Comparison of ENCODE assay signal across 18 mouse cellular contexts in genomic region chr11:86656849-86657567, GRCm38 (mm10). TPM values are rescaled to one million over a fixed set of nuclear protein-coding genes. Genes with fewer than 3 reads are reported as not detected.
A peak's percentile ranks its signal among the peaks of the same experiment; 100 is the strongest.
DNase-seq lines count a peak whose midpoint lies in the region; ATAC-seq and TF ChIP-seq lines count a peak whose summit lies in the region.
"Had no signal": no experiment of that assay in that cellular context is flagged by ENCODE, and none has a peak within 500 bp of the region (broad histone marks: within the 10 kb centered on the region; RNA-seq: fewer than 3 reads in every experiment).

No protein-coding gene starts in this region.

- peaks cover 12% of the 10 kb centered on the region; the same call in 1 of the 2 replicates for H3K4me1 ChIP-seq in heart, embryonic 10.5 days
- H3K4me1 ChIP-seq in heart, postnatal 0 days (ENCODE audit: control insufficient read depth, insufficient read depth) = 0 out of 2 replicates have a peak, but pooled peaks cover 6% of the 10 kb centered on the region
- peaks cover 11% of the 10 kb centered on the region for H3K4me1 ChIP-seq in liver, embryonic 11.5 days (replicated peaks; ENCODE audit: control insufficient read depth, insufficient read depth, low read length)
- H3K4me1 ChIP-seq: hindbrain, embryonic 15.5 days; limb, embryonic 13.5 days; midbrain, embryonic 13.5 days; neural tube, embryonic 12.5 days had no signal

- peak; percentile 53; the same call in 1 of the 2 replicates for ATAC-seq in heart, postnatal 0 days (ENCODE audit: insufficient read depth, low read depth)
- ATAC-seq in liver, embryonic 11.5 days (replicated peaks; ENCODE audit: low FRiP score) = peak; percentile 73
- 0 out of 2 replicates have a peak, but pooled peaks have one; percentile 30 for ATAC-seq in megakaryocyte-erythroid progenitor cell, adult 5-6 weeks (replicated peaks; ENCODE audit: low FRiP score, low TSS enrichment, poor library complexity, severe bottlenecking)
- ATAC-seq: midbrain, embryonic 13.5 days had no signal

- H3K36me3 ChIP-seq in heart, embryonic 10.5 days = peaks cover 13% of the 10 kb centered on the region; the same call in 1 of the 2 replicates
- H3K36me3 ChIP-seq in heart, postnatal 0 days (replicated peaks; ENCODE audit: control insufficient read depth, insufficient read depth, low read length) = peaks cover 18% of the 10 kb centered on the region
- no peaks in the 10 kb centered on the region; the same call in 1 of the 2 replicates for H3K36me3 ChIP-seq in liver, embryonic 11.5 days (ENCODE audit: control insufficient read depth, insufficient read depth, low read length)

- H3K4me3 ChIP-seq in heart, embryonic 10.5 days = 0 out of 2 replicates have a peak overlapping the region, but pooled peaks have one; percentile 5
- no peak overlapping the region for H3K4me3 ChIP-seq in heart, postnatal 0 days (ENCODE audit: low read depth, low read length)
- no peak overlapping the region for H3K4me3 ChIP-seq in liver, embryonic 11.5 days (ENCODE audit: low read depth, low read length)
- H3K4me3 ChIP-seq: hindbrain, embryonic 15.5 days; limb, embryonic 13.5 days; midbrain, embryonic 13.5 days; neural tube, embryonic 12.5 days had no signal

- H3K27ac ChIP-seq in heart, embryonic 10.5 days = peak overlapping the region; percentile 65; the same call in 1 of the 2 replicates
- peak overlapping the region; percentile 57 for H3K27ac ChIP-seq in heart, postnatal 0 days (ENCODE audit: low read depth)
- H3K27ac ChIP-seq in liver, embryonic 11.5 days (ENCODE audit: low read depth, low read length) = peak overlapping the region; percentile 57
- H3K27ac ChIP-seq: hindbrain, embryonic 15.5 days; kidney, postnatal 0 days; limb, embryonic 13.5 days; macrophage; midbrain, embryonic 13.5 days; neural tube, embryonic 12.5 days had no signal

- H3K9ac ChIP-seq in heart, postnatal 0 days (replicated peaks; ENCODE audit: low read depth, low read length) = 0 out of 2 replicates have a peak overlapping the region, but pooled peaks have one; percentile 10
- no peak overlapping the region for H3K9ac ChIP-seq in liver, embryonic 11.5 days (ENCODE audit: low read depth, low read length)
- H3K9ac ChIP-seq: hindbrain, embryonic 15.5 days; limb, embryonic 13.5 days; midbrain, embryonic 13.5 days; neural tube, embryonic 12.5 days had no signal

- WGBS in heart, embryonic 10.5 days = 46% methylated on average over 4 of the region's 4 CpGs
- WGBS in heart, postnatal 0 days = 28% methylated on average over 4 of the region's 4 CpGs
- WGBS in liver, embryonic 11.5 days = 46% methylated on average over 4 of the region's 4 CpGs

- no peak for DNase-seq in heart, embryonic 10.5 days (ENCODE audit: low spot score)
- no peak for DNase-seq in heart, adult 18-20 months
- DNase-seq in heart, postnatal 0 days (ENCODE audit: low spot score) = no peak
- no peak for DNase-seq in heart, postnatal 4 days
- no peak for DNase-seq in liver, embryonic 11.5 days (ENCODE audit: low spot score)
- DNase-seq in layer of hippocampus, postnatal 14 days (ENCODE audit: low spot score in 2 of 2) = no peak
- DNase-seq: adrenal gland, postnatal 36 days; cerebellum, adult 11-12 months; kidney, adult 18-20 months; layer of hippocampus, postnatal 36 days; thymus, postnatal 14 days had no signal

- no peak overlapping the region for H3K4me2 ChIP-seq in heart, postnatal 0 days (ENCODE audit: low read depth, low read length)
- H3K4me2 ChIP-seq in liver, embryonic 11.5 days = peak overlapping the region; percentile 51
- H3K4me2 ChIP-seq: hindbrain, embryonic 15.5 days; limb, embryonic 13.5 days; midbrain, embryonic 13.5 days; neural tube, embryonic 12.5 days had no signal

- no peaks in the 10 kb centered on the region for H3K27me3 ChIP-seq in heart, embryonic 10.5 days (ENCODE audit: insufficient read depth, poor library complexity, severe bottlenecking)
- H3K27me3 ChIP-seq in heart, postnatal 0 days (ENCODE audit: control insufficient read depth, insufficient read depth, low read length) = no peaks in the 10 kb centered on the region
- H3K27me3 ChIP-seq in liver, embryonic 11.5 days (replicated peaks; ENCODE audit: control insufficient read depth, insufficient read depth, low read length) = no peaks in the 10 kb centered on the region
- H3K27me3 ChIP-seq: hindbrain, embryonic 15.5 days; limb, embryonic 13.5 days; midbrain, embryonic 13.5 days; neural tube, embryonic 12.5 days had no signal

- no peak for TF ChIP-seq CTCF in heart, postnatal 0 days (IDR thresholded peaks at IDR 0.05; ENCODE audit: low read depth)

- no peaks in the 10 kb centered on the region for H3K9me3 ChIP-seq in heart, embryonic 10.5 days
- no peaks in the 10 kb centered on the region for H3K9me3 ChIP-seq in heart, postnatal 0 days (replicated peaks; ENCODE audit: control insufficient read depth, low read length)
- H3K9me3 ChIP-seq in liver, embryonic 11.5 days (ENCODE audit: control insufficient read depth, low read length) = no peaks in the 10 kb centered on the region
- H3K9me3 ChIP-seq: hindbrain, embryonic 15.5 days; limb, embryonic 13.5 days; midbrain, embryonic 13.5 days; neural tube, embryonic 12.5 days had no signal

- no peak for TF ChIP-seq EP300 in heart, postnatal 0 days (IDR thresholded peaks at IDR 0.05; ENCODE audit: low read depth)

RNA-seq across cellular contexts. Expression of gene Vmp1, which starts 26.6 kb away (rescaled TPM):
- polyA plus RNA-seq in heart, embryonic 10.5 days (2016; fragmentation: Nextera tagmentation; extraction: Ambion mirVana) = 107 and 115 TPM in 2 replicates
- 10 to 100 TPM; 63.1 to 72.5 TPM for total RNA-seq in heart, adult 18-20 months (2021)
- total RNA-seq in heart, postnatal 0 days (2014; rRNA removed; ENCODE audit: low replicate concordance) = 48.9 and 51.7 TPM in 2 replicates
- polyA plus RNA-seq in heart, postnatal 0 days (2015; fragmentation: Nextera tagmentation; extraction: Ambion mirVana) = 72.1 and 77.9 TPM in 2 replicates
- total RNA-seq in heart, postnatal 4 days (2021) = 10 to 100 TPM; 62.0 to 74.5 TPM
- 112 and 130 TPM in 2 replicates for polyA plus RNA-seq in liver, embryonic 11.5 days (2014; fragmentation: Nextera tagmentation; extraction: Ambion mirVana)
- 91.2 and 111 TPM in 2 replicates for total RNA-seq in megakaryocyte-erythroid progenitor cell, adult 5-6 weeks (2014; fragmentation: Nextera tagmentation)
- 105 and 148 TPM in 2 replicates for total RNA-seq in megakaryocyte-erythroid progenitor cell, adult 5-6 weeks (2017)
- 100 to 1,000 TPM; 129 to 130 TPM for total RNA-seq in layer of hippocampus, postnatal 14 days (2021)

RNA-seq across cellular contexts. Expression of gene Ptrh2, which starts 26.8 kb away (rescaled TPM):
- 24.4 and 30.2 TPM in 2 replicates for polyA plus RNA-seq in heart, embryonic 10.5 days (2016; fragmentation: Nextera tagmentation; extraction: Ambion mirVana)
- 1 to 10 TPM; 6.8 to 7.0 TPM for total RNA-seq in heart, adult 18-20 months (2021)
- total RNA-seq in heart, postnatal 0 days (2014; rRNA removed; ENCODE audit: low replicate concordance) = 6.5 and 7.1 TPM in 2 replicates
- polyA plus RNA-seq in heart, postnatal 0 days (2015; fragmentation: Nextera tagmentation; extraction: Ambion mirVana) = 14.0 and 14.6 TPM in 2 replicates
- total RNA-seq in heart, postnatal 4 days (2021) = 10 to 100 TPM; 10.3 to 10.6 TPM
- polyA plus RNA-seq in liver, embryonic 11.5 days (2014; fragmentation: Nextera tagmentation; extraction: Ambion mirVana) = 39.6 and 40.5 TPM in 2 replicates
- 28.9 and 35.7 TPM in 2 replicates for total RNA-seq in megakaryocyte-erythroid progenitor cell, adult 5-6 weeks (2014; fragmentation: Nextera tagmentation)
- total RNA-seq in megakaryocyte-erythroid progenitor cell, adult 5-6 weeks (2017) = 39.3 and 39.6 TPM in 2 replicates
- total RNA-seq in layer of hippocampus, postnatal 14 days (2021) = 10 to 100 TPM in 1 of 2 experiments, 1 to 10 TPM in 1; 9.9 to 10.2 TPM
